Mouse (Mus musculus) embryonic facial prominence, embryonic 11.5 days (tissue): Measurements from ENCODE around the gene Olfr458. TPM values are rescaled to one million over a fixed set of nuclear protein-coding genes. Genes with fewer than 3 reads are reported as not detected.

Experiments used
- ATAC-seq: fragments of 200-750 bp; cut with Nextera tagmentation; replicated peaks from 2 replicates; pipeline ENCODE4 v1.8.0; 2017; ENCODE audit warnings: low read depth; ENCODE audit not compliant: insufficient number of reproducible peaks, low FRiP score, low TSS enrichment
- DNase-seq: peaks from one replicate; pipeline ENCODE4 v3.0.0-alpha.2; 2015; ENCODE audit warnings: low spot score
- H3K27ac ChIP-seq: fragments of 300-500 bp; sonication (generic); replicated peaks from 2 replicates; pipeline ENCODE4 v1.5.1; 2014; ENCODE audit warnings: mild to moderate bottlenecking, low read depth, low read length, control low read depth
- H3K27me3 ChIP-seq: fragments of 300-500 bp; sonication (generic); 2 replicates; pipeline ENCODE4 v1.6.1; 2014; ENCODE audit warnings: mild to moderate bottlenecking, low read length, moderate library complexity, mixed read lengths; ENCODE audit not compliant: control insufficient read depth, insufficient read depth
- H3K36me3 ChIP-seq: fragments of 300-500 bp; sonication (generic); replicated peaks from 2 replicates; pipeline ENCODE4 v1.6.1; 2014; ENCODE audit warnings: low read depth, mild to moderate bottlenecking, low read length, moderate library complexity, mixed read lengths; ENCODE audit not compliant: control insufficient read depth, insufficient read depth
- H3K4me1 ChIP-seq: fragments of 300-500 bp; sonication (generic); 2 replicates; pipeline ENCODE4 v1.6.1; 2014; ENCODE audit warnings: low read length, mixed read lengths; ENCODE audit not compliant: control insufficient read depth, insufficient read depth
- H3K4me2 ChIP-seq: fragments of 300-500 bp; sonication (generic); 2 replicates; pipeline ENCODE4 v1.6.1; 2014; ENCODE audit warnings: low read depth, mild to moderate bottlenecking, control low read depth, low read length, moderate library complexity
- H3K4me3 ChIP-seq: fragments of 300-500 bp; sonication (generic); 2 replicates; pipeline ENCODE4 v1.5.1; 2014; ENCODE audit warnings: low read depth, low read length, control low read depth
- H3K9ac ChIP-seq: fragments of 300-500 bp; sonication (generic); replicated peaks from 2 replicates; pipeline ENCODE4 v1.6.1; 2014; ENCODE audit warnings: mild to moderate bottlenecking, control low read depth, low read length
- H3K9me3 ChIP-seq: fragments of 300-500 bp; sonication (generic); replicated peaks from 2 replicates; pipeline ENCODE4 v1.6.1; 2016; ENCODE audit warnings: mild to moderate bottlenecking, low read length, inconsistent platforms, mixed read lengths; ENCODE audit not compliant: control insufficient read depth
- WGBS: fragments of 180-500 bp; shearing (Covaris S2); extraction: QIAGEN DNeasy Blood & Tissue Kit; methylation state at CpG from one replicate; pipeline ENCODE4 v1.1.7; 2014; 5-methylcytosine and 5-hydroxymethylcytosine counted together
- polyA plus RNA-seq: library from polyadenylated mRNA; unstranded; fragments of >200 nt; fragmentation: Nextera tagmentation; extraction: Ambion mirVana; gene quantifications from 2 replicates; pipeline ENCODE4 v1.2.1, GENCODE M21; 2014

The Olfr458 gene
- not detected in 2 replicates for polyA plus RNA-seq

- DNase-seq (no peak), ATAC-seq (no peak)
- 71% methylated on average over 1 of the region's 1 CpGs for WGBS
- no peak within 1 kb of the TSS for H3K27ac ChIP-seq
- H3K9me3 ChIP-seq, result no peaks in the 10 kb centered on the region
- H3K4me3 ChIP-seq, result no peak within 1 kb of the TSS
- no peaks in the 10 kb centered on the region for H3K27me3 ChIP-seq
- no peaks in the 10 kb centered on the region for H3K36me3 ChIP-seq
- H3K9ac ChIP-seq, result no peak within 1 kb of the TSS
- no peak within 1 kb of the TSS for H3K4me2 ChIP-seq
- H3K4me1 ChIP-seq, result no peaks in the 10 kb centered on the region
Measured at GRCm38 (mm10) chr6:42465096-42465495, at the start of gene Olfr458. Olfr458 (minus strand) TSS chr6:42465196.

GRCm38 (mm10) chr6:42513461-42513860 lies 48.5 kb upstream of the Olfr458 start:
- DNase-seq (no peak), ATAC-seq (no peak)
- WGBS, result 85% methylated on average over 1 of the region's 1 CpGs
- Histone ChIP-seq H3K9ac (no peak overlapping the region), H3K4me3 (no peak overlapping the region), H3K36me3 (no peaks in the 10 kb centered on the region), H3K4me1 (no peaks in the 10 kb centered on the region), H3K27me3 (no peaks in the 10 kb centered on the region), H3K9me3 (no peaks in the 10 kb centered on the region), H3K4me2 (no peak overlapping the region), H3K27ac (no peak overlapping the region)

GRCm38 (mm10) chr6:42509311-42509710 lies 44.3 kb upstream of the Olfr458 start:
- no peaks in the 10 kb centered on the region for H3K9me3 ChIP-seq
- H3K36me3 ChIP-seq, result no peaks in the 10 kb centered on the region
- ATAC-seq, result no peak
- DNase-seq, result no peak
- no peaks in the 10 kb centered on the region for H3K4me1 ChIP-seq
- H3K9ac ChIP-seq, result no peak overlapping the region
- no peak overlapping the region for H3K27ac ChIP-seq
- no peaks in the 10 kb centered on the region for H3K27me3 ChIP-seq
- H3K4me2 ChIP-seq, result no peak overlapping the region
- H3K4me3 ChIP-seq, result no peak overlapping the region

- ATAC-seq (no peak), DNase-seq (no peak)
- Histone ChIP-seq H3K4me3 (no peak overlapping the region), H3K27ac (no peak overlapping the region), H3K9me3 (no peaks in the 10 kb centered on the region), H3K27me3 (no peaks in the 10 kb centered on the region), H3K4me2 (no peak overlapping the region), H3K9ac (no peak overlapping the region), H3K36me3 (no peaks in the 10 kb centered on the region), H3K4me1 (no peaks in the 10 kb centered on the region)
- WGBS, result 91% methylated on average over 2 of the region's 2 CpGs
Measured at GRCm38 (mm10) chr6:42503478-42503877, 38.5 kb upstream of the Olfr458 start.

GRCm38 (mm10) chr6:42489731-42490130 lies 24.7 kb upstream of the Olfr458 start:
- 76% methylated on average over 1 of the region's 1 CpGs for WGBS
- no peak for ATAC-seq
- H3K4me2 ChIP-seq, result no peak overlapping the region
- no peaks in the 10 kb centered on the region for H3K9me3 ChIP-seq
- H3K9ac ChIP-seq, result no peak overlapping the region
- H3K27ac ChIP-seq, result no peak overlapping the region
- H3K36me3 ChIP-seq, result no peaks in the 10 kb centered on the region
- H3K27me3 ChIP-seq, result no peaks in the 10 kb centered on the region
- no peak overlapping the region for H3K4me3 ChIP-seq
- no peak for DNase-seq
- no peaks in the 10 kb centered on the region for H3K4me1 ChIP-seq

GRCm38 (mm10) chr6:42487114-42487513 lies 22.1 kb upstream of the Olfr458 start, which contains the start of gene Olfr456:
Olfr456 (minus strand) TSS chr6:42487214.
- ATAC-seq (no peak), DNase-seq (no peak)
- H3K27me3 ChIP-seq, result no peaks in the 10 kb centered on the region
- no peaks in the 10 kb centered on the region for H3K9me3 ChIP-seq
- H3K27ac ChIP-seq, result no peak within 1 kb of the TSS
- no peaks in the 10 kb centered on the region for H3K4me1 ChIP-seq
- no peak within 1 kb of the TSS for H3K4me3 ChIP-seq
- no peak within 1 kb of the TSS for H3K4me2 ChIP-seq
- H3K36me3 ChIP-seq, result no peaks in the 10 kb centered on the region
- WGBS, result 81% methylated on average over 1 of the region's 1 CpGs
- H3K9ac ChIP-seq, result no peak within 1 kb of the TSS

- Histone ChIP-seq H3K4me3 (no peak overlapping the region), H3K27ac (no peak overlapping the region), H3K27me3 (no peaks in the 10 kb centered on the region), H3K4me1 (no peaks in the 10 kb centered on the region), H3K9me3 (no peaks in the 10 kb centered on the region), H3K36me3 (no peaks in the 10 kb centered on the region), H3K4me2 (no peak overlapping the region), H3K9ac (no peak overlapping the region)
- no peak for DNase-seq
- ATAC-seq, result no peak
Measured at GRCm38 (mm10) chr6:42484633-42485032, 19.6 kb upstream of the Olfr458 start.

GRCm38 (mm10) chr6:42476235-42476634 lies 11.2 kb upstream of the Olfr458 start, which contains the start of gene Olfr457:
Olfr457 (minus strand) TSS chr6:42476335.
- no peaks in the 10 kb centered on the region for H3K9me3 ChIP-seq
- no peak within 1 kb of the TSS for H3K4me3 ChIP-seq
- H3K4me1 ChIP-seq, result no peaks in the 10 kb centered on the region
- H3K9ac ChIP-seq, result no peak within 1 kb of the TSS
- no peak for DNase-seq
- H3K27ac ChIP-seq, result no peak within 1 kb of the TSS
- no peaks in the 10 kb centered on the region for H3K27me3 ChIP-seq
- WGBS, result 59% methylated on average over 1 of the region's 1 CpGs
- no peaks in the 10 kb centered on the region for H3K36me3 ChIP-seq
- no peak within 1 kb of the TSS for H3K4me2 ChIP-seq
- no peak for ATAC-seq
